Mouse (Mus musculus) ES-E14 (cell line): ENCODE data around the gene Naip2. TPM values are rescaled to one million over a fixed set of nuclear protein-coding genes. Genes with fewer than 3 reads are reported as not detected.
"Not testable (repeated sequence)": the region's sequence is repeated elsewhere in the genome, so short reads cannot be mapped to it uniquely, and the experiment has no call there.

Experiments used
- DNase-seq: peaks from one replicate; pipeline ENCODE4 v3.0.0-alpha.2; 2013; ENCODE audit warnings: low read depth, low spot score
- H3K27ac ChIP-seq: 2 replicates; pipeline ENCODE4 v1.5.1; 2012; ENCODE audit warnings: low read depth, mild to moderate bottlenecking, low read length, moderate library complexity, mixed read lengths; ENCODE audit not compliant: poor library complexity, insufficient read depth, severe bottlenecking
- H3K36me3 ChIP-seq: 2 replicates; pipeline ENCODE4 v1.6.1; 2012; ENCODE audit warnings: mild to moderate bottlenecking, low read length, moderate library complexity, mixed read lengths; ENCODE audit not compliant: control insufficient read depth, poor library complexity, insufficient read depth, severe bottlenecking
- H3K4me1 ChIP-seq, 2 experiments: fragments of 150-350 bp in 1 of 2; sonication (generic) in 1 of 2; 2 replicates each; pipeline ENCODE4 v1.6.1; 2012; ENCODE audit warnings: low read length in 2 of 2, mild to moderate bottlenecking in 1 of 2, mixed read lengths in 1 of 2; ENCODE audit not compliant: control insufficient read depth in 2 of 2, insufficient read depth in 2 of 2, poor library complexity in 1 of 2
- H3K4me3 ChIP-seq, 2 experiments: fragments of 150-350 bp in 1 of 2; sonication (generic) in 1 of 2; 2 replicates each; pipeline ENCODE4 v1.5.1; 2012; ENCODE audit warnings: low read length in 2 of 2, low read depth in 1 of 2, mild to moderate bottlenecking in 1 of 2, mixed read lengths in 1 of 2; ENCODE audit not compliant: insufficient read depth in 1 of 2, poor library complexity in 1 of 2, severe bottlenecking in 1 of 2
- H3K9ac ChIP-seq: 2 replicates; pipeline ENCODE4 v1.6.1; 2012; ENCODE audit warnings: low read depth, mild to moderate bottlenecking, low read length, mixed read lengths; ENCODE audit not compliant: poor library complexity, insufficient read depth, severe bottlenecking
- H3K9me3 ChIP-seq: fragments of 150-350 bp; sonication (generic); 2 replicates; pipeline ENCODE4 v1.6.1; 2012; ENCODE audit warnings: low read depth, mild to moderate bottlenecking, low read length; ENCODE audit not compliant: control insufficient read depth, insufficient read depth
- CHD2 ChIP-seq: IDR thresholded peaks from 2 replicates; pipeline ENCODE4 v1.6.1; 2014; ENCODE audit warnings: mild to moderate bottlenecking, low read depth, low read length, inconsistent platforms
- HCFC1 ChIP-seq: IDR thresholded peaks from 2 replicates; pipeline ENCODE4 v1.6.1; 2012; ENCODE audit warnings: low read length, inconsistent platforms, borderline replicate concordance; ENCODE audit not compliant: insufficient read depth
- MAFK ChIP-seq: IDR thresholded peaks from 2 replicates; pipeline ENCODE4 v1.6.1; 2014; ENCODE audit warnings: mild to moderate bottlenecking, low read depth, low read length, inconsistent platforms; ENCODE audit not compliant: insufficient read depth
- ZC3H11A ChIP-seq: IDR thresholded peaks from 2 replicates; pipeline ENCODE4 v1.6.1; 2012; ENCODE audit warnings: low read depth, mild to moderate bottlenecking, inconsistent platforms, low read length, borderline replicate concordance
- ZNF384 ChIP-seq: IDR thresholded peaks from 2 replicates; pipeline ENCODE4 v1.6.1; 2012; ENCODE audit warnings: low read depth, low read length, inconsistent platforms
- in situ Hi-C, 2 experiments: fragments of 600-800 bp; cut with MboI; formaldehyde crosslinking; loops; one replicate each; pipeline ENCODE4 v1.15.1; 2025; ENCODE audit warnings: low sequenced_read_pairs in 2 of 2, inconsistent platforms in 1 of 2; ENCODE audit not compliant: unreplicated experiment in 2 of 2
- total RNA-seq: library from RNA; depleted of rRNA; stranded (reverse); fragments of 300-350 nt; gene quantifications from 2 replicates; pipeline ENCODE4 v1.2.3, GENCODE M21; 2012

Naip2 gene
- total RNA-seq, 1 experiment, result 0.18 TPM

GRCm38 (mm10) chr13:100203319-100203718 is 1.4 kb upstream of the Naip2 start:
- H3K9ac ChIP-seq, result no peak overlapping the region
- H3K9me3 ChIP-seq, result no peaks in the 10 kb centered on the region
- no peak overlapping the region for H3K27ac ChIP-seq
- TF ChIP-seq ZNF384 (no peak), ZC3H11A (no peak), CHD2 (no peak), HCFC1 (no peak), MAFK (no peak)
- in situ Hi-C loops, result no loop called here
- H3K4me3 ChIP-seq, result no peak overlapping the region
- no peak for DNase-seq
- H3K36me3 ChIP-seq, result no peaks in the 10 kb centered on the region
- H3K4me1 ChIP-seq, result no peaks in the 10 kb centered on the region

GRCm38 (mm10) chr13:100200778-100201177 is 1.1 kb downstream of the Naip2 start:
- H3K9me3 ChIP-seq, result no peaks in the 10 kb centered on the region
- H3K36me3 ChIP-seq, result no peaks in the 10 kb centered on the region
- no peak overlapping the region for H3K27ac ChIP-seq
- no peak overlapping the region for H3K9ac ChIP-seq
- no peaks in the 10 kb centered on the region for H3K4me1 ChIP-seq
- in situ Hi-C loops, result no loop called here
- H3K4me3 ChIP-seq, result no peak overlapping the region
- DNase-seq, result no peak
- TF ChIP-seq ZC3H11A (no peak), ZNF384 (no peak), HCFC1 (no peak), MAFK (no peak)

- Histone ChIP-seq H3K9ac (no peak overlapping the region), H3K9me3 (no peaks in the 10 kb centered on the region), H3K27ac (no peak overlapping the region), H3K36me3 (no peaks in the 10 kb centered on the region), H3K4me1 (no peaks in the 10 kb centered on the region), H3K4me3 (no peak overlapping the region)
- DNase-seq, result no peak
- TF ChIP-seq CHD2, result no peak
- TF ChIP-seq MAFK, result no peak
- no peak for TF ChIP-seq HCFC1
- no peak for TF ChIP-seq ZC3H11A
- TF ChIP-seq ZNF384, result no peak
- in situ Hi-C loops, result no loop called here
Observed at GRCm38 (mm10) chr13:100195421-100195820, 6.5 kb downstream of the Naip2 start.

- H3K4me3 ChIP-seq, H3K9ac ChIP-seq, H3K4me1 ChIP-seq, H3K36me3 ChIP-seq, in situ Hi-C loops, H3K9me3 ChIP-seq, H3K27ac ChIP-seq, DNase-seq: not testable (repeated sequence)
Observed at GRCm38 (mm10) chr13:100183111-100183510, 18.8 kb downstream of the Naip2 start.

- H3K9ac ChIP-seq, DNase-seq, in situ Hi-C loops, H3K4me3 ChIP-seq, H3K9me3 ChIP-seq, H3K27ac ChIP-seq, H3K4me1 ChIP-seq, H3K36me3 ChIP-seq: not testable (repeated sequence)
Observed at GRCm38 (mm10) chr13:100174360-100174759, 27.5 kb downstream of the Naip2 start.

- DNase-seq, in situ Hi-C loops, H3K36me3 ChIP-seq, H3K27ac ChIP-seq, H3K9ac ChIP-seq, H3K9me3 ChIP-seq, H3K4me3 ChIP-seq, H3K4me1 ChIP-seq: not testable (repeated sequence)
Observed at GRCm38 (mm10) chr13:100166378-100166777, 35.5 kb downstream of the Naip2 start.

- H3K4me1 ChIP-seq, H3K36me3 ChIP-seq, H3K4me3 ChIP-seq, H3K27ac ChIP-seq, H3K9me3 ChIP-seq, H3K9ac ChIP-seq, DNase-seq, in situ Hi-C loops: not testable (repeated sequence)
Observed at GRCm38 (mm10) chr13:100162467-100162866, 39.4 kb downstream of the Naip2 start.
